Mouse (Mus musculus): ENCODE measurements around the gene Olfr1163.
"Not testable (repeated sequence)": the region's sequence is repeated elsewhere in the genome, so short reads cannot be mapped to it uniquely, and the experiment has no call there.

Gene Olfr1163

GRCm38 (mm10) chr2:88071730-88072129 lies at the start of gene Olfr1163:
Olfr1163 (minus strand) TSS chr2:88071830.
- DNase-seq (ENCODE audit: low spot score in 2 of 2) = no peak

GRCm38 (mm10) chr2:88093866-88094265 lies 22.2 kb upstream of the Olfr1163 start, which contains the start of gene Olfr1164:
Olfr1164 (minus strand) TSS chr2:88093966.
- DNase-seq (ENCODE audit: low spot score in 2 of 2) = no peak

GRCm38 (mm10) chr2:88063587-88063986 lies 8.0 kb downstream of the Olfr1163 start:
- no peak for DNase-seq (ENCODE audit: low spot score in 2 of 2)

GRCm38 (mm10) chr2:88051029-88051428 lies 20.6 kb downstream of the Olfr1163 start, which contains the start of gene Olfr1162:
Olfr1162 (minus strand) TSS chr2:88051129.
- DNase-seq (ENCODE audit: low spot score in 2 of 2) = no peak

- DNase-seq (ENCODE audit: low spot score in 2 of 2) = no peak
These were observed 34.0 kb downstream of the Olfr1163 start, which contains the start of gene Olfr73 for GRCm38 (mm10) chr2:88037599-88037998. Olfr73 (minus strand) TSS chr2:88037699.

- DNase-seq (ENCODE audit: low spot score in 2 of 2) = not testable (repeated sequence)
These were observed 49.2 kb downstream of the Olfr1163 start, which contains the start of gene Olfr1161 for GRCm38 (mm10) chr2:88022474-88022873. Olfr1161 (plus strand) TSS chr2:88022774.

All from spleen, postnatal 14 days (tissue).